ENCODE assay signal across 28 mouse cellular contexts in genomic region chr10:28816160-28816559, GRCm38 (mm10).
"Had no signal": no experiment of that assay in that cellular context is flagged by ENCODE, and none has a peak within 500 bp of the region (broad histone marks: within the 10 kb centered on the region; RNA-seq: fewer than 3 reads in every experiment).

No protein-coding gene starts in this region.

- H3K9ac ChIP-seq: heart, embryonic 13.5 days; heart, embryonic 15.5 days; hindbrain, embryonic 13.5 days; hindbrain, embryonic 15.5 days; kidney, embryonic 15.5 days; limb, embryonic 12.5 days; liver, embryonic 13.5 days; liver, embryonic 15.5 days had no signal

- H3K4me3 ChIP-seq: heart, adult 2 months; heart, embryonic 13.5 days; heart, embryonic 15.5 days; hindbrain, embryonic 13.5 days; hindbrain, embryonic 15.5 days; kidney, embryonic 15.5 days; layer of hippocampus, adult 2 months; left cerebral cortex, adult 2 months; limb, embryonic 10.5 days; limb, embryonic 12.5 days; liver, embryonic 13.5 days; liver, embryonic 15.5 days had no signal

- H3K9me3 ChIP-seq: heart, embryonic 15.5 days; hindbrain, embryonic 13.5 days; hindbrain, embryonic 15.5 days; limb, embryonic 10.5 days; liver, embryonic 13.5 days; liver, embryonic 15.5 days had no signal

- ATAC-seq: hindbrain, postnatal 0 days; intestine, embryonic 16.5 days had no signal

- H3K27me3 ChIP-seq: heart, embryonic 13.5 days; heart, embryonic 15.5 days; hindbrain, embryonic 13.5 days; hindbrain, embryonic 15.5 days; kidney, embryonic 15.5 days; limb, embryonic 12.5 days; liver, embryonic 13.5 days; liver, embryonic 15.5 days had no signal

- DNase-seq: gastrocnemius, postnatal 14 days; gastrocnemius, postnatal 36 days; heart, adult 11 months; heart, adult 2 months; heart, postnatal 14 days; heart, postnatal 36 days; kidney, adult 11 months; kidney, adult 2 months; kidney, adult 9 months; kidney, postnatal 14 days; kidney, postnatal 4 days; liver; liver, embryonic 13.5 days had no signal

- H3K36me3 ChIP-seq: heart, embryonic 13.5 days; heart, embryonic 15.5 days; hindbrain, embryonic 13.5 days; hindbrain, embryonic 15.5 days; kidney, embryonic 15.5 days; limb, embryonic 10.5 days; limb, embryonic 12.5 days; liver, embryonic 13.5 days; liver, embryonic 15.5 days had no signal

- H3K27ac ChIP-seq: heart, adult 2 months; heart, embryonic 13.5 days; heart, embryonic 15.5 days; hindbrain, embryonic 13.5 days; hindbrain, embryonic 15.5 days; hindbrain, postnatal 0 days; kidney, embryonic 15.5 days; kidney, postnatal 0 days; layer of hippocampus, adult 2 months; left cerebral cortex, adult 2 months; limb, embryonic 10.5 days; limb, embryonic 12.5 days; liver, embryonic 13.5 days; liver, embryonic 15.5 days had no signal

- H3K4me2 ChIP-seq: heart, embryonic 11.5 days; heart, embryonic 13.5 days; heart, embryonic 15.5 days; hindbrain, embryonic 13.5 days; hindbrain, embryonic 15.5 days; kidney, embryonic 15.5 days; limb, embryonic 12.5 days; liver, embryonic 11.5 days; liver, embryonic 13.5 days; liver, embryonic 15.5 days had no signal

- H3K4me1 ChIP-seq: heart, embryonic 13.5 days; heart, embryonic 15.5 days; hindbrain, embryonic 13.5 days; hindbrain, embryonic 15.5 days; kidney, embryonic 15.5 days; limb, embryonic 10.5 days; limb, embryonic 12.5 days; liver, embryonic 13.5 days; liver, embryonic 15.5 days had no signal
